Mouse (Mus musculus) small intestine, adult 2 months (tissue): ENCODE data around the gene Tomm7. TPM values are rescaled to one million over a fixed set of nuclear protein-coding genes. Genes with fewer than 3 reads are reported as not detected.

Experiments used
- H3K27ac ChIP-seq: fragments of 200-500 bp; 2 replicates; pipeline ENCODE4 v1.5.1; 2012; ENCODE audit warnings: low read depth, low read length, control low read depth, inconsistent platforms; ENCODE audit not compliant: insufficient read depth
- H3K27me3 ChIP-seq: fragments of 200-500 bp; 2 replicates; pipeline ENCODE4 v1.6.1; 2012; ENCODE audit warnings: mild to moderate bottlenecking, moderate library complexity, low read length, inconsistent platforms; ENCODE audit not compliant: control insufficient read depth, insufficient read depth
- H3K36me3 ChIP-seq: fragments of 200-500 bp; 2 replicates; pipeline ENCODE4 v1.6.1; 2012; ENCODE audit warnings: mild to moderate bottlenecking, low read length, control low read depth, inconsistent platforms; ENCODE audit not compliant: control insufficient read depth, insufficient read depth
- H3K4me1 ChIP-seq: fragments of 200-500 bp; 2 replicates; pipeline ENCODE4 v1.6.1; 2012; ENCODE audit warnings: low read length, inconsistent platforms, mixed read lengths; ENCODE audit not compliant: control insufficient read depth, insufficient read depth, insufficient read length
- H3K4me3 ChIP-seq: fragments of 200-500 bp; 2 replicates; pipeline ENCODE4 v1.5.1; 2012; ENCODE audit warnings: low read depth, mild to moderate bottlenecking, control low read depth, inconsistent platforms, low read length, moderate library complexity
- CTCF ChIP-seq: fragments of 200-500 bp; IDR thresholded peaks from 2 replicates; pipeline ENCODE4 v1.5.1; 2012; ENCODE audit warnings: low read depth, mild to moderate bottlenecking, control low read depth, inconsistent platforms, low read length, moderate library complexity, mixed read lengths; ENCODE audit not compliant: insufficient replicate concordance, insufficient read length; ENCODE audit errors: extremely low read depth
- POLR2A ChIP-seq: fragments of 200-500 bp; IDR thresholded peaks from 2 replicates; pipeline ENCODE4 v1.6.1; 2012; ENCODE audit warnings: low read depth, mild to moderate bottlenecking, control low read depth, inconsistent platforms, low read length, moderate library complexity
- WGBS: fragments of 180-500 bp; shearing (Covaris S2); methylation state at CpG from one replicate; pipeline ENCODE4 v1.1.7; 2018; 5-methylcytosine and 5-hydroxymethylcytosine counted together
- polyA plus RNA-seq: library from polyadenylated mRNA; depleted of rRNA; stranded (reverse); fragments of >200 nt; gene quantifications from 2 replicates; pipeline ENCODE4 v1.2.3, GENCODE M21; 2012; rRNA removed

The Tomm7 gene
- polyA plus RNA-seq, 1 experiment, result 10.7 TPM

DNA sequence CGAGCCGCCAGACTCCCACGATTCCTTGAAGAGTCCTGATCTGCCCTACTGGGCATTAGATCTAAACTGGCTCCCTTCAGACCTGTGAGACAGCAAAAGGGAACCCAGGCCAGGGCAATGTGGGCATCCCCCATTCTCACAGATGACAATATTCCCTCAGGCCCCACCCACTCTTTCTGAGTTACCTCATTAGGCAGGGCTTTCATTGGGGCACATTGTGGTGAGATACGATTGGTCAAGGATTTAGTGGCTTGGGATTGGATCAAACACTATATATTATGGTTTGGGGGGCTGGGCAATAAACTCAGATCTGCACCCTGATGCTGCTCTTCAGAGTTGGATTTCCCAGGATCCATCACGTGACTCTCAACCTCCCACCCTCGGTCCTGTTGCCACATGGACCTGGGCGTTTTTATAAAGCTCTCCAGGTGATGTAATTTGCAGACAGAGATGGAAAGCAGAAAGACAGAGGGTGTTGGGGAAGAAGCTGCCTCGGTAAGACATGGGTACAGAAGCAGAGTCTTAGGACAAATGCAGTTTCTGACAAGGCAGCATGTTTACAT lies 19.7 kb downstream of the Tomm7 start:
- no peaks in the 10 kb centered on the region for H3K27me3 ChIP-seq
- H3K4me3 ChIP-seq, result no peak overlapping the region
- 75% methylated on average over 8 of the region's 8 CpGs for WGBS
- no peaks in the 10 kb centered on the region for H3K4me1 ChIP-seq
- peaks cover 7% of the 10 kb centered on the region for H3K36me3 ChIP-seq
- H3K27ac ChIP-seq, result no peak overlapping the region
- TF ChIP-seq CTCF, result no peak
- no peak for TF ChIP-seq POLR2A

DNA sequence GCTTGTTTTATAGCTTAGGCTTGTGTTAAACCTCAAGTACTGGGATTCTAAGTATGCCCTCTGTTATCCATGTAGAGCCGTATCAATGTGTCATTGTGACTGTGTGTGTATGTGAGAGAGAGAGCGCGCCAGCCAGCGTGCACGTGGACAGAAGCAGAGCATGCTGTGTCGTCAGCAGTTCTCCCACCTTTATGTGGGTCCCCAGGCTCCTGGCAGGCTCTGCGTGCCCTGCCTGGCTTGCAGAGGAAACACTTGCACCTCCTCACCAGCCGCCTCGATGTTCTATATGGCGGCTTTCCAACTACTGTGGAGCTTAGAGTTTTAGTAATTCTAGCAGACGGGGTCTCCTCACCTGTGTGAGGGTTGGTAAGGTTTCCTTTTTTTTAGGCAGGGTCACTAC lies 21.7 kb downstream of the Tomm7 start:
- H3K4me1 ChIP-seq, result no peaks in the 10 kb centered on the region
- no peaks in the 10 kb centered on the region for H3K27me3 ChIP-seq

GRCm38 (mm10) chr5:23816681-23817080 lies 27.3 kb downstream of the Tomm7 start:
- WGBS, result 95% methylated on average over 15 of the region's 15 CpGs
- TF ChIP-seq CTCF (no peak), POLR2A (no peak)
- peaks cover 49% of the 10 kb centered on the region for H3K36me3 ChIP-seq
- H3K4me1 ChIP-seq, result no peaks in the 10 kb centered on the region
- H3K27me3 ChIP-seq, result no peaks in the 10 kb centered on the region
- no peak overlapping the region for H3K27ac ChIP-seq
- no peak overlapping the region for H3K4me3 ChIP-seq

More for the DNA sequence above, 21.7 kb downstream of the Tomm7 start:
- Histone ChIP-seq H3K27ac (no peak overlapping the region), H3K36me3 (peaks cover 21% of the 10 kb centered on the region), H3K4me3 (no peak overlapping the region)
- WGBS, result 72% methylated on average over 11 of the region's 11 CpGs
- TF ChIP-seq CTCF (no peak), POLR2A (no peak)

GRCm38 (mm10) chr5:23814841-23815240 lies 29.1 kb downstream of the Tomm7 start:
- Histone ChIP-seq H3K27ac (no peak overlapping the region), H3K4me1 (no peaks in the 10 kb centered on the region), H3K36me3 (peaks cover 56% of the 10 kb centered on the region), H3K27me3 (no peaks in the 10 kb centered on the region), H3K4me3 (no peak overlapping the region)
- WGBS, result 92% methylated on average over 5 of the region's 5 CpGs
- TF ChIP-seq POLR2A, result no peak
- TF ChIP-seq CTCF, result no peak

DNA sequence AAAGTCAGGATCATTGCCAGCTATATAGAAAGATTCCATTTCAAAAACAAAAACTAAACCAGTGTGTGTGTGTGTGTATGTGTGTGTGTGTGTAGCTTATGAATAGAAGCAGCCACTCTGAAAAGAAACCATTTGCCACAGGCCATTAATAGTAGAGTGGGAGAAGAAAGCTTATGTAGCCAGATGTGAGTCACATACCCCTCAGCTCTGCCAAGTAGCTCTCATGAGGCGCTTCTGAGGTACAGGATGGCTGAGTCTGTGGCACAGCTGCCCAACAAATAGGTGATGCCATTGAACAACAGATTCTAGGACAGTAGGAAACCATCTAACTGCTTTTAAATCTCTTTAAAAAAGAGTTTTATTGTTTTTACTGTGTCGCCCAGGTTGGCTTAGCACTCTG lies 51.2 kb downstream of the Tomm7 start:
- Histone ChIP-seq H3K4me3 (no peak overlapping the region), H3K36me3 (peaks cover 22% of the 10 kb centered on the region), H3K27me3 (no peaks in the 10 kb centered on the region), H3K27ac (no peak overlapping the region), H3K4me1 (no peaks in the 10 kb centered on the region; the same call in 1 of the 2 replicates)
- 88% methylated on average over 2 of the region's 2 CpGs for WGBS
- TF ChIP-seq POLR2A (no peak), CTCF (no peak)

GRCm38 (mm10) chr5:23789078-23789612 lies 54.8 kb downstream of the Tomm7 start:
- 77% methylated on average over 4 of the region's 4 CpGs for WGBS

More at GRCm38 (mm10) chr5:23789078-23789612, 54.8 kb downstream of the Tomm7 start:
- Histone ChIP-seq H3K36me3 (peaks cover 13% of the 10 kb centered on the region), H3K4me1 (no peaks in the 10 kb centered on the region; the same call in 1 of the 2 replicates), H3K27ac (no peak overlapping the region), H3K4me3 (no peak overlapping the region), H3K27me3 (no peaks in the 10 kb centered on the region)
- TF ChIP-seq POLR2A, result no peak
- TF ChIP-seq CTCF, result no peak

Other genes starting within 250 kb of the Tomm7 start
- 0.61 and 0.91 TPM in 2 replicates for gene Srpk2, start 159.5 kb downstream of the Tomm7 start, polyA plus RNA-seq
- 1.1 TPM in 2 replicates for gene Pus7, start 60.5 kb downstream of the Tomm7 start, polyA plus RNA-seq
- gene Rint1, start 56.5 kb downstream of the Tomm7 start, polyA plus RNA-seq, result 3.9 and 5.4 TPM in 2 replicates
- gene Fam126a, start 186.5 kb upstream of the Tomm7 start, polyA plus RNA-seq, result 0.96 and 1.1 TPM in 2 replicates